Mouse (Mus musculus) liver, embryonic 12.5 days (tissue): ENCODE results near the gene Ranbp3. TPM values are rescaled to one million over a fixed set of nuclear protein-coding genes. Genes with fewer than 3 reads are reported as not detected.
"Not testable (repeated sequence)": the region's sequence is repeated elsewhere in the genome, so short reads cannot be mapped to it uniquely, and the experiment has no call there.

Source experiments
- ATAC-seq: fragments of 200-750 bp; cut with Nextera tagmentation; 2 replicates; pipeline ENCODE4 v1.8.0; 2017; ENCODE audit warnings: moderate number of reproducible peaks, mild to moderate bottlenecking, moderate library complexity
- H3K27ac ChIP-seq: fragments of 300-500 bp; sonication (generic); 2 replicates; pipeline ENCODE4 v1.5.1; 2016; ENCODE audit warnings: mild to moderate bottlenecking
- H3K27me3 ChIP-seq: fragments of 300-500 bp; sonication (generic); replicated peaks from 2 replicates; pipeline ENCODE4 v1.6.1; 2016; ENCODE audit warnings: mild to moderate bottlenecking, moderate library complexity
- H3K36me3 ChIP-seq: fragments of 300-500 bp; sonication (generic); 2 replicates; pipeline ENCODE4 v1.6.1; 2016; ENCODE audit warnings: mild to moderate bottlenecking, moderate library complexity
- H3K4me1 ChIP-seq: fragments of 300-500 bp; sonication (generic); 2 replicates; pipeline ENCODE4 v1.6.1; 2016
- H3K4me2 ChIP-seq: fragments of 300-500 bp; sonication (generic); 2 replicates; pipeline ENCODE4 v1.6.1; 2016; ENCODE audit warnings: mild to moderate bottlenecking, moderate library complexity
- H3K4me3 ChIP-seq: fragments of 300-500 bp; sonication (generic); 2 replicates; pipeline ENCODE4 v1.5.1; 2016; ENCODE audit warnings: mild to moderate bottlenecking, moderate library complexity
- H3K9ac ChIP-seq: fragments of 300-500 bp; sonication (generic); 2 replicates; pipeline ENCODE4 v1.6.1; 2016; ENCODE audit warnings: mild to moderate bottlenecking, moderate library complexity
- H3K9me3 ChIP-seq: fragments of 300-500 bp; sonication (generic); replicated peaks from 2 replicates; pipeline ENCODE4 v1.6.1; 2016; ENCODE audit warnings: mild to moderate bottlenecking, moderate library complexity
- WGBS: fragments of 180-500 bp; shearing (Covaris S2); methylation state at CpG from one replicate; pipeline ENCODE4 v1.1.7; 2016; ENCODE audit not compliant: insufficient replicate concordance; 5-methylcytosine and 5-hydroxymethylcytosine counted together
- polyA plus RNA-seq: library from polyadenylated mRNA; unstranded; fragments of >200 nt; fragmentation: Nextera tagmentation; extraction: Ambion mirVana; gene quantifications from 2 replicates; pipeline ENCODE4 v1.2.1, GENCODE M21; 2016

The Ranbp3 gene
- polyA plus RNA-seq: 66.3 and 67.5 TPM in 2 replicates

- Histone ChIP-seq H3K9me3 (no peaks in the 10 kb centered on the region), H3K9ac (peak within 1 kb of the TSS; percentile 96), H3K36me3 (peaks cover 35% of the 10 kb centered on the region), H3K27ac (peak within 1 kb of the TSS; percentile 92), H3K4me3 (peak within 1 kb of the TSS; percentile 80), H3K27me3 (peaks cover 19% of the 10 kb centered on the region), H3K4me2 (peak within 1 kb of the TSS; percentile 77), H3K4me1 (peaks cover 61% of the 10 kb centered on the region)
- WGBS: under 1% methylated on average over 56 of the region's 66 CpGs
- ATAC-seq: peak; percentile 92
Measured at GRCm38 (mm10) chr17:56672941-56673646, at the start of gene Ranbp3. TSS of gene Ranbp3 (plus strand) at chr17:56673294.

GRCm38 (mm10) chr17:56625495-56625894, 47.6 kb upstream of the Ranbp3 start:
- Histone ChIP-seq H3K4me1 (peaks cover 32% of the 10 kb centered on the region), H3K36me3 (peaks cover 49% of the 10 kb centered on the region), H3K27me3 (peaks cover 11% of the 10 kb centered on the region; the same call in 1 of the 2 replicates), H3K9me3 (no peaks in the 10 kb centered on the region), H3K9ac (peak overlapping the region; percentile 91), H3K27ac (no peak overlapping the region), H3K4me2 (peak overlapping the region; percentile 94), H3K4me3 (peak overlapping the region; percentile 99)
- WGBS: 44% methylated on average over 3 of the region's 3 CpGs
- ATAC-seq: no peak

DNA sequence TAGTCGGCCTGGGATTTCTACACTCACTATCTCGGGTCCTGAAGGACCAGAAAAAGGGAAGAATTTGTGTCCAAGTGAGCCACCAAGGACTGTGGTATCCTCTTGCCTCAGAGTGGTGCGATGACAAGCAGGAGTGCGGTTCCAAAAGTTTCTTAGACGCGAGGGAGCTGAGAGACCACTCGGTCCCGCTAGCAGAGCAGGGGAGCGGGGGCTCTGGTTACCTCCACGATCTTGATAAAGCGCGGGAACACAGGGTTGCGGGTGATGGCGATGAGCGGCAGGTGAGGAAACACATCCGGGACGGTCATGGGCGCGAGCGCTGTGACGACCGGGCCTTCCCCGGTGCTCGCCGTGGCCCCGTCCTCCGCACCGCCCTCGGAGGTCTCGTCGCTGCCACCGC, 46.8 kb upstream of the Ranbp3 start:
- Histone ChIP-seq H3K9ac (peak overlapping the region; percentile 91), H3K9me3 (no peaks in the 10 kb centered on the region), H3K36me3 (peaks cover 41% of the 10 kb centered on the region), H3K27me3 (peaks cover 11% of the 10 kb centered on the region; the same call in 1 of the 2 replicates), H3K4me1 (peaks cover 32% of the 10 kb centered on the region), H3K4me3 (peak overlapping the region; percentile 99), H3K4me2 (peak overlapping the region; percentile 94), H3K27ac (peak overlapping the region; percentile 78)
- under 1% methylated on average over 32 of the region's 32 CpGs for WGBS
- no peak; the same call in 1 of the 2 replicates for ATAC-seq

DNA sequence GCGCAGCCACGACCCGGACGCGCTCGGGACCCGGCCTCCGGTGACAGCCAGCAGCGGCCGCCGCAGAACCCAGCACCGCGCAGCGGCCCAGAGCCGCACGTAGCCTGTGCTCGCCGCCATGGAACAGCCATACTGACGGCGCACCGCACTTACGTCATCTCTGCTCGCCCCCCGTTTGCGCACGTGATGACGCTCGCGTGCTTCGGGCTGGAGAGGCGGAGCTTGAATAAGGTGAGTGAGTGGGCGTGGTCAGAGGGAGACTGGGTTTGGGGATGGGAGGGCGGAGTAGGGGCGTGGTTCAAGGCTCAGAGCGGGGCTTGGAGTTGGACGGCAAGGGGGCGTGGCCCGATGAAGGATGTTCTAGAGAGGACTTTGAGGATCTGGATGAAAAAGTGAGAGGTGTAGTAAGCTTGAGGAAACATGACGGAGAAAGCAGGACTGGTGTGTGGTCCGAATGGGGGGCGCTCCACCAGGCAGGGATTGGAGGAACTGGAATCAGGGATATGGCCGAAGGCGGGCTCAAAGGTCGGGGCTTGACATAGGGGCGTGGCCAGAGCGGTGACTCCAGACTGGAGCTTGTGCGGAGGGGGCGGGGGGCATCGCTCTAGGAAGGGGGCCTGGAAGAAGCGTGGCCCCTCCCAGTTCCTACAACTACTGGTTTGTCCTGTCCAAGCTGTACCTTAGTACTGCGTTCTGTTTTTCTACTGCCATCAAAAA, 46.2 kb upstream of the Ranbp3 start, which contains the start of gene Lonp1:
TSS of gene Lonp1 (minus strand) at position 134 of the 717 bp plus-strand sequence.
- no peaks in the 10 kb centered on the region for H3K9me3 ChIP-seq
- peak within 1 kb of the TSS; percentile 91 for H3K9ac ChIP-seq
- peak within 1 kb of the TSS; percentile 99 for H3K4me3 ChIP-seq
- H3K4me2 ChIP-seq: peak within 1 kb of the TSS; percentile 94
- peak; percentile 85 for ATAC-seq
- H3K27me3 ChIP-seq: peaks cover 11% of the 10 kb centered on the region; the same call in 1 of the 2 replicates
- H3K36me3 ChIP-seq: peaks cover 35% of the 10 kb centered on the region
- WGBS: under 1% methylated on average over 51 of the region's 51 CpGs
- H3K4me1 ChIP-seq: peaks cover 32% of the 10 kb centered on the region
- peak within 1 kb of the TSS; percentile 78 for H3K27ac ChIP-seq

GRCm38 (mm10) chr17:56627530-56628277, 45.4 kb upstream of the Ranbp3 start, which contains the start of gene Catsperd:
TSS of gene Catsperd (plus strand) at chr17:56628143.
- Histone ChIP-seq H3K4me2 (peak within 1 kb of the TSS; percentile 94), H3K9ac (peak within 1 kb of the TSS; percentile 34; the same call in 1 of the 2 replicates), H3K4me3 (peak within 1 kb of the TSS; percentile 99), H3K4me1 (peaks cover 32% of the 10 kb centered on the region), H3K36me3 (peaks cover 27% of the 10 kb centered on the region), H3K9me3 (no peaks in the 10 kb centered on the region), H3K27ac (peak within 1 kb of the TSS; percentile 65), H3K27me3 (peaks cover 11% of the 10 kb centered on the region; the same call in 1 of the 2 replicates)
- ATAC-seq: peak; percentile 32
- 11% methylated on average over 26 of the region's 26 CpGs for WGBS

DNA sequence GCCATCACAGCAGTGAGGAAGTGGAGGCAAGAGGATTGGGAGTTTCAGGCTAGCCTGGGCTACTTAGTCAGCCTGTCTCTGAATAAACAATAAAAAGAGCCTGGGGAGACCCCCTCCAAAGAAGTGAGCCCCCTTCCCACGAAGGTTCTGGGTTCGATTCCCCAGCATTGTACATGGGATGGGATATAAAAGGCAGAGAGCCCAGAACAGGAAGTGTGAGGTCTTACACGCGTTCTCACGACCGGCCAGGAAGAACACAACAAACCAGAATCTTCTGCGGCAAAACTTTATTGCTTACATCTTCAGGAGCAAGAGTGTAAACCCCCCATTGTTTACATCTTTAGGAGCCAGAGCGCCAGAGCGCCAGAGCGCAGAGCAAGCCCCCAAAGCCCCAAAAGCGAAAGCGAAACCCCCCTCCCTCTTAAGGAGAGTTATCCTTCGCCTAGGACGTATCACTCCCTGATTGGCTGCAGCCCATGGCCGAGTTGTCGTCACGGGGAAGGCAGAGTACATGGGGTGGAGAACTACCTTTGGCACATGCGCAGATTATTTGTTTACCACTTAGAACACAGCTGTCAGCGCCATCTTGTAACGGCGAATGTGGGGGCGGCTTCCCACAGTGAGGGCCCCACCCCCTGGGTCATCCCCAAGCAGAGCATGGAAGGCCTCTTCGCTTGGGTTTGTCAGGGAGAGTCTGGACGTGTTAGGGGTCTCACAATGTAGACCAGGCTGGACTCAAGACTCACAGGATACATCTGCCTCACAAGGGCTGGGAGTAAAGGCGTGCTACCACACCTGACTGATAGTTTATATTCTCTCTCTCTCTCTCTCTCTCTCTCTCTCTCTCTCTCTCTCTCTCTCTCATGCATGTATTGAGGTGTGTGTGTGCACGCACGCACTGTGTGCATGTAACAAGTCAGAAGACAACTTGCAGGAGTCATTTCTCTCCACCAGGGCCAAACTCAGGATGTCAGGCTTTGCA, 43.0 kb upstream of the Ranbp3 start:
- not testable (repeated sequence) for H3K36me3 ChIP-seq, H3K9ac ChIP-seq, H3K9me3 ChIP-seq, H3K27ac ChIP-seq, ATAC-seq, H3K4me3 ChIP-seq, H3K4me2 ChIP-seq
- H3K4me1 ChIP-seq: peaks cover 26% of the 10 kb centered on the region
- peaks cover 24% of the 10 kb centered on the region for H3K27me3 ChIP-seq
- 81% methylated on average over 27 of the region's 27 CpGs for WGBS

- no peaks in the 10 kb centered on the region for H3K36me3 ChIP-seq
- H3K27ac ChIP-seq: no peak overlapping the region
- no peak for ATAC-seq
- 45% methylated on average over 4 of the region's 4 CpGs for WGBS
- H3K4me1 ChIP-seq: peaks cover 14% of the 10 kb centered on the region
- H3K9ac ChIP-seq: no peak overlapping the region
- peaks cover 26% of the 10 kb centered on the region for H3K27me3 ChIP-seq
- no peak overlapping the region for H3K4me3 ChIP-seq
- no peak overlapping the region for H3K4me2 ChIP-seq
- no peaks in the 10 kb centered on the region for H3K9me3 ChIP-seq
Measured at GRCm38 (mm10) chr17:56631807-56632206, 41.3 kb upstream of the Ranbp3 start.

DNA sequence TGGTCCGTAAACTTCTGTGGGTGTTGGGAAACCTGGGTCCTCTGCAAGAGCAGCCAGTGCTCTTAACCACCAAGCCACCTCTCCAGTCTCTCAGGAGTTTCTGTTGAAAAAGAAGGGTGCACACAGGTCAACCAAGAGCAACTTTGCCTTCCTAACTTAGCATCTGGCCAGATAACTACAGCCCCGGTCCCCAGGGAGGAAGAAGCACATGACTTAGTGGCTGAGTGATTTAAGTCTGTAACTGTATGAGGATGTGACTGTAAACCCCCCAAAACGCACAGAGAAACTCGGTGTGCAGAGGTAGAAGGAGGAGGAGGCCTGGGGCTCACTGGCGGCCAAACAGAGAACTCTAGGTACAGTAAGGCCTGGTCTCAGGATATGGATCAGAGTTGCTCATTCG, 39.1 kb upstream of the Ranbp3 start:
- no peak overlapping the region for H3K9ac ChIP-seq
- no peak overlapping the region for H3K4me2 ChIP-seq
- H3K27me3 ChIP-seq: peaks cover 28% of the 10 kb centered on the region
- H3K9me3 ChIP-seq: no peaks in the 10 kb centered on the region
- no peaks in the 10 kb centered on the region for H3K36me3 ChIP-seq
- 65% methylated on average over 6 of the region's 6 CpGs for WGBS
- H3K27ac ChIP-seq: no peak overlapping the region
- no peak overlapping the region for H3K4me3 ChIP-seq
- no peak for ATAC-seq
- no peaks in the 10 kb centered on the region for H3K4me1 ChIP-seq

- peaks cover 29% of the 10 kb centered on the region for H3K27me3 ChIP-seq
- ATAC-seq: no peak
- WGBS: 64% methylated on average over 4 of the region's 4 CpGs
- H3K9ac ChIP-seq: no peak overlapping the region
- H3K9me3 ChIP-seq: no peaks in the 10 kb centered on the region
- H3K4me3 ChIP-seq: no peak overlapping the region
- H3K27ac ChIP-seq: no peak overlapping the region
- H3K36me3 ChIP-seq: no peaks in the 10 kb centered on the region
- peaks cover 5% of the 10 kb centered on the region; the same call in 1 of the 2 replicates for H3K4me1 ChIP-seq
- no peak overlapping the region for H3K4me2 ChIP-seq
Measured at GRCm38 (mm10) chr17:56643237-56643636, 29.9 kb upstream of the Ranbp3 start.

DNA sequence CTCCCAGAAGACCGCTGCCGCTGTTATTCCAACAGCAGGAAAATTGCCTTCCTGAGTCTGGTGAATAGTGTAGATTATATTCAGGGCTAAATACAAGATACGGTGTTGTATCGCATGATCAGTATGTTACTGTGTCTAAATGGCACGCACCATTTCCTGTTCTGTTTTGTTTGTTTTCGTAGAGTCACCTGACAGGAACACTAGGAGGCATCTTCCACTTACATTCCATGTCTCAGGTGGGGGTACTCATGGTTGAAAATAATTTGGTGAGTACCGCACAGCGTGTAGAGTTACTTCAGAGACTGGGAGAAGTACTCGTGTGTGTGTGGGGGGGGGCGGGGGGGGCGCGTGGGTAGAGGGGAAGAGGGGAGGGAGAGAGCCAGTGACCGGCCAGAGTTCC, 25.5 kb upstream of the Ranbp3 start:
- Histone ChIP-seq H3K4me1 (peaks cover 5% of the 10 kb centered on the region; the same call in 1 of the 2 replicates), H3K27ac (no peak overlapping the region), H3K4me2 (no peak overlapping the region), H3K4me3 (no peak overlapping the region), H3K36me3 (no peaks in the 10 kb centered on the region), H3K27me3 (peaks cover 33% of the 10 kb centered on the region), H3K9me3 (no peaks in the 10 kb centered on the region), H3K9ac (no peak overlapping the region)
- 54% methylated on average over 11 of the region's 13 CpGs for WGBS
- no peak for ATAC-seq
